Mouse (Mus musculus) midbrain, embryonic 16.5 days (tissue): ENCODE data around the gene L3mbtl2. TPM values are rescaled to one million over a fixed set of nuclear protein-coding genes. Genes with fewer than 3 reads are reported as not detected.
A peak's percentile ranks its signal among the peaks of the same experiment; 100 is the strongest.
"Not testable (repeated sequence)": the region's sequence is repeated elsewhere in the genome, so short reads cannot be mapped to it uniquely, and the experiment has no call there.

Source experiments
- ATAC-seq: fragments of 200-750 bp; cut with Nextera tagmentation; 2 replicates; pipeline ENCODE4 v1.8.0; 2017; ENCODE audit warnings: moderate TSS enrichment
- H3K27ac ChIP-seq: fragments of 300-500 bp; sonication (generic); 2 replicates; pipeline ENCODE4 v1.5.1; 2014; ENCODE audit warnings: mild to moderate bottlenecking, low read length, mixed read lengths
- H3K27me3 ChIP-seq: fragments of 300-500 bp; sonication (generic); 2 replicates; pipeline ENCODE4 v1.6.1; 2014; ENCODE audit warnings: low read depth, low read length, mixed read lengths; ENCODE audit not compliant: control insufficient read depth, insufficient read depth
- H3K36me3 ChIP-seq: fragments of 300-500 bp; sonication (generic); 2 replicates; pipeline ENCODE4 v1.6.1; 2014; ENCODE audit warnings: mild to moderate bottlenecking, low read length, moderate library complexity, mixed read lengths; ENCODE audit not compliant: control insufficient read depth, insufficient read depth
- H3K4me1 ChIP-seq: fragments of 300-500 bp; sonication (generic); 2 replicates; pipeline ENCODE4 v1.6.1; 2014; ENCODE audit warnings: mild to moderate bottlenecking, low read length, mixed read lengths; ENCODE audit not compliant: control insufficient read depth, insufficient read depth
- H3K4me2 ChIP-seq: fragments of 300-500 bp; sonication (generic); 2 replicates; pipeline ENCODE4 v1.6.1; 2014; ENCODE audit warnings: mild to moderate bottlenecking, low read length, mixed read lengths
- H3K4me3 ChIP-seq: fragments of 300-500 bp; sonication (generic); 2 replicates; pipeline ENCODE4 v1.5.1; 2014; ENCODE audit warnings: low read depth, mild to moderate bottlenecking, low read length, moderate library complexity, mixed read lengths
- H3K9ac ChIP-seq: fragments of 300-500 bp; sonication (generic); 2 replicates; pipeline ENCODE4 v1.6.1; 2014; ENCODE audit warnings: low read depth, low read length, mixed read lengths
- H3K9me3 ChIP-seq: fragments of 300-500 bp; sonication (generic); replicated peaks from 2 replicates; pipeline ENCODE4 v1.6.1; 2014; ENCODE audit warnings: mild to moderate bottlenecking, low read length, mixed read lengths; ENCODE audit not compliant: control insufficient read depth, poor library complexity, severe bottlenecking
- WGBS: fragments of 180-500 bp; shearing (Covaris S2); extraction: QIAGEN DNeasy Blood & Tissue Kit; methylation state at CpG from one replicate; pipeline ENCODE4 v1.1.7; 2014; 5-methylcytosine and 5-hydroxymethylcytosine counted together
- polyA plus RNA-seq: library from polyadenylated mRNA; unstranded; fragments of >200 nt; fragmentation: Nextera tagmentation; extraction: Ambion mirVana; gene quantifications from 2 replicates; pipeline ENCODE4 v1.2.1, GENCODE M21; 2015

Gene L3mbtl2
- polyA plus RNA-seq, 1 experiment from 2014 or later = 32.8 TPM

DNA sequence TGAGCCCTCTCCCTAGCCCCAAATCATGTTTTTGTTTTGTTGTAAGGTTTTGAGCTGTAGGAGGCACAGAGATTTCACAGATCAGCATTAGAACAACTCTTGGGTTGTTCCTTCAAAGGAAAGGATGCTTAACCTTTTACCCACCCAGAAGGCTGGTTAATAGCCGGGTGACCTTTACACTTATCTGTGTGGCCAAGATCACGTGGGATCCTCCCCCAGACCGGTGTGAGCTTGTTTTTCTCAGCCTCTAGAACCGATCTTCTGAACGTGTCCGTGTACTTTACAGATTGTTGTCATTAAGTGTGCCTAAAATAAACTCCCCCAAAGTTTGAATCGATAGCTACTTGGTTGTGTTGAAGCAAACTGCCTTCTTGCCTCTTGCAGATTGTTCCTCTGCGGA lies 36.9 kb downstream of the L3mbtl2 start:
- H3K4me1 ChIP-seq = no peaks in the 10 kb centered on the region
- H3K27me3 ChIP-seq = no peaks in the 10 kb centered on the region; the same call in 1 of the 2 replicates
- no peak overlapping the region for H3K4me2 ChIP-seq
- no peak overlapping the region for H3K9ac ChIP-seq
- H3K4me3 ChIP-seq = no peak overlapping the region
- H3K27ac ChIP-seq = no peak overlapping the region
- no peak for ATAC-seq
- peaks cover 13% of the 10 kb centered on the region; the same call in 1 of the 2 replicates for H3K36me3 ChIP-seq
- no peaks in the 10 kb centered on the region for H3K9me3 ChIP-seq
- 85% methylated on average over 8 of the region's 8 CpGs for WGBS

- not testable (repeated sequence) for H3K9me3 ChIP-seq, H3K4me3 ChIP-seq, H3K9ac ChIP-seq, H3K27me3 ChIP-seq, H3K4me1 ChIP-seq, H3K4me2 ChIP-seq, H3K27ac ChIP-seq, ATAC-seq
- 81% methylated on average over 4 of the region's 4 CpGs for WGBS
- H3K36me3 ChIP-seq = peaks cover 13% of the 10 kb centered on the region; the same call in 1 of the 2 replicates
These were observed 37.7 kb downstream of the L3mbtl2 start for GRCm38 (mm10) chr15:81701350-81701749.

DNA sequence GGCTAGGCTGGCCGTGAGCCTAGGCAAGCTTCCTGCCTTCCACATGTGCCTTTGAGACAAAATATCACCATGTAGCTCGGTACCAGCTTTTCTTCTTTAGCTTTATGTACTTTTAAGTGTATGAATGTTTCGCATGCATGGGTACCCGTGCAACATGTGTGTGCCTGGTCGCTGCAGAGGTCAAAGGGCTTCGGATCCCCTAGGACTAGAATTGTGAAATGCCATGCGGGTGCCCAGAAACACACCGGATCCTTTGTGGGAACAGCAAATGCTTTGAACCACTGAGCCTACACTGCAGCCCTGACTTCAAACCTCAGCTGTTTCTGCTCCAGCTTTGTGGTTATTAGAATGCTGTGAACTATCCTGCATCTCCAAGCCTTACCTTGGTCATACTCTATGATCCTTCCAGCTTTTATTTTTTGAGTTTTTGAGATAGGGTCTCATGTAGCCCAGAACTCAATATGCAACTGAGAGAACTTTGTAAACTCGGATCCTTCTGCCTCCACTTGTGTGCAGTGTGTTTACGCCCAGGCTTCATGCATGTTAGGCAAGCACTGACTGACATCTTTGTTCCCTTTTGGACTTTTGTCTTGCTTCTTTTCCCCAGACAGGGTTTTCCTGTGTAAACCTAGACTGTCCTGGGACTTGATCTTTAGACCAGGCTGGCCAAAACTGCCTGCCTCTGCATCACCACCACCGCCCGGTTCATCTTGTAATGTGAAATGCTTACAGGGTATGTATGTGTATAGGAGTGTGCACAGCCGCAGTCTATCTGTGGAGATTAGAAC lies 38.8 kb downstream of the L3mbtl2 start:
- Histone ChIP-seq H3K4me3 (no peak overlapping the region), H3K27me3 (no peaks in the 10 kb centered on the region), H3K27ac (no peak overlapping the region), H3K9ac (no peak overlapping the region), H3K9me3 (no peaks in the 10 kb centered on the region), H3K4me1 (no peaks in the 10 kb centered on the region), H3K36me3 (peaks cover 13% of the 10 kb centered on the region; the same call in 1 of the 2 replicates), H3K4me2 (no peak overlapping the region)
- WGBS = 88% methylated on average over 13 of the region's 13 CpGs
- no peak for ATAC-seq

DNA sequence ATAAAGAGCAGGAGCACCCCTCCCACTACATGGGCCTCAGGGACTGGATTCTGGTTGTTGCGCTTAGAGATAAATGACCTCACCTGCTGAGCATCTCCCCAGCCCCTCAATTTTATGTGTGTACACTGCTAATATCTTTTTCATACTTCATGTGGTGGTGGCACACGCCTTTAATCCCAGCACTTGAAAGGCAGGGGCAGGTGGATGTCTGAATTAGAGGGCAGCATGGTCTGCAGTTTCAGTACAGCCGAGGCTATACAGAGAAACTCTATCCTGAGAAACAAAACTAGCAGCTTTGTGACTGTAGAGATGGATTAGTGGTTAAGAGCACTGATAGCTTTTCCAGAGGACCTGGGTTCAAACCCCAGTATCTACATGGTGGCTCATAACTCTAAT lies 39.4 kb downstream of the L3mbtl2 start:
- ATAC-seq = no peak
- H3K27me3 ChIP-seq = no peaks in the 10 kb centered on the region
- no peaks in the 10 kb centered on the region for H3K4me1 ChIP-seq
- peaks cover 13% of the 10 kb centered on the region; the same call in 1 of the 2 replicates for H3K36me3 ChIP-seq
- no peaks in the 10 kb centered on the region for H3K9me3 ChIP-seq
- no peak overlapping the region for H3K27ac ChIP-seq
- H3K4me2 ChIP-seq = no peak overlapping the region
- 82% methylated on average over 3 of the region's 3 CpGs for WGBS
- H3K4me3 ChIP-seq = no peak overlapping the region
- no peak overlapping the region for H3K9ac ChIP-seq

- Histone ChIP-seq H3K27me3 (no peaks in the 10 kb centered on the region), H3K27ac (no peak overlapping the region), H3K4me3 (no peak overlapping the region), H3K9me3 (no peaks in the 10 kb centered on the region), H3K9ac (no peak overlapping the region), H3K4me2 (no peak overlapping the region), H3K4me1 (no peaks in the 10 kb centered on the region), H3K36me3 (peaks cover 46% of the 10 kb centered on the region)
- WGBS = 90% methylated on average over 11 of the region's 11 CpGs
- ATAC-seq = no peak
These were observed 45.3 kb downstream of the L3mbtl2 start for GRCm38 (mm10) chr15:81708991-81709390.

- WGBS = 94% methylated on average over 1 of the region's 1 CpGs
- no peak for ATAC-seq
- H3K4me1 ChIP-seq = no peaks in the 10 kb centered on the region
- no peaks in the 10 kb centered on the region for H3K9me3 ChIP-seq
- H3K4me2 ChIP-seq = no peak overlapping the region
- no peak overlapping the region for H3K4me3 ChIP-seq
- peaks cover 45% of the 10 kb centered on the region for H3K36me3 ChIP-seq
- no peak overlapping the region for H3K9ac ChIP-seq
- no peak overlapping the region for H3K27ac ChIP-seq
- no peaks in the 10 kb centered on the region for H3K27me3 ChIP-seq
These were observed 46.0 kb downstream of the L3mbtl2 start for GRCm38 (mm10) chr15:81709686-81710085.

DNA sequence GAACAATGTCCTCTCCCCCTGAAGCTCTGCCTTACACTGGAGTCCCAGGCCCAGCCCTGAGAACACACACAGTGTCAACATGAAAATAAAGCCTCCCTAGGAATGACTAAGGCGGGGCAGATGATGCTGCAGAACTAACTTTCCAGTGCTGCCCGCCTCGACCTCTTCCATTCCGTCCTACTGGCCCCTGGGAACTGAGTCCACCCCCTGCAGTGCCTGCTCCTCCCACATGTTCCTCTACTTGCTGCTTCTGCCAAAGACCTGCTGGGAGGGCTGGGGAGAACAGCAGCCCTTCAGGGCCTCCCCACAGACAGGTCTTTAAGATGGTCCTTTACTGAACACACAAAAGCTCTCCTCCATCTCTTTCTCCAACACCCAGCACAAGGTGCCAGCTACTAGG lies 47.1 kb downstream of the L3mbtl2 start:
- no peak overlapping the region for H3K4me2 ChIP-seq
- no peak overlapping the region for H3K27ac ChIP-seq
- H3K9ac ChIP-seq = no peak overlapping the region
- H3K4me3 ChIP-seq = no peak overlapping the region
- WGBS = 77% methylated on average over 4 of the region's 4 CpGs
- no peak for ATAC-seq
- peaks cover 41% of the 10 kb centered on the region for H3K36me3 ChIP-seq
- H3K27me3 ChIP-seq = no peaks in the 10 kb centered on the region
- H3K9me3 ChIP-seq = no peaks in the 10 kb centered on the region
- no peaks in the 10 kb centered on the region for H3K4me1 ChIP-seq

DNA sequence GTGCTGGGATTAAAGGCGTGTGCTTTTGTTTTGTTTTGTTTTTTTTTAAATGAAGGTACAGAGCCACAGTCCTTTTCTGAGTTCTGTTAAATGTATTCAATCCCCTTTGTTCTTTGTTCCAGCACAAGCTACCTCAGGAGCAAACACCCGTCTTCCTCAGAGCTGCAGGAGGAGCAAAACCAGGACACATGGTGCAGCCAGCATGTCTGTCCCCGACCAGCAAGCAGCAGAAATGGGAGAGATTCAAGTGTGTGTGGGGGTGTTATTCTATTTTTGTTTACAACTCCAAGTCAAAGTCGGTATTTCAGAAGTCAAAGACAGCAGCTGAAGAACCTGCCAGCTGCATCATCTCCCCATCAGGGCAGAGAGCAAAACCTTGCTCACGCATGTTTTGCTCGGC lies 50.1 kb downstream of the L3mbtl2 start:
- Histone ChIP-seq H3K9ac (no peak overlapping the region), H3K4me3 (no peak overlapping the region), H3K36me3 (peaks cover 40% of the 10 kb centered on the region), H3K9me3 (no peaks in the 10 kb centered on the region), H3K4me1 (peaks cover 10% of the 10 kb centered on the region; the same call in 1 of the 2 replicates), H3K27me3 (no peaks in the 10 kb centered on the region), H3K4me2 (no peak overlapping the region), H3K27ac (no peak overlapping the region)
- ATAC-seq = no peak
- 81% methylated on average over 6 of the region's 6 CpGs for WGBS

DNA sequence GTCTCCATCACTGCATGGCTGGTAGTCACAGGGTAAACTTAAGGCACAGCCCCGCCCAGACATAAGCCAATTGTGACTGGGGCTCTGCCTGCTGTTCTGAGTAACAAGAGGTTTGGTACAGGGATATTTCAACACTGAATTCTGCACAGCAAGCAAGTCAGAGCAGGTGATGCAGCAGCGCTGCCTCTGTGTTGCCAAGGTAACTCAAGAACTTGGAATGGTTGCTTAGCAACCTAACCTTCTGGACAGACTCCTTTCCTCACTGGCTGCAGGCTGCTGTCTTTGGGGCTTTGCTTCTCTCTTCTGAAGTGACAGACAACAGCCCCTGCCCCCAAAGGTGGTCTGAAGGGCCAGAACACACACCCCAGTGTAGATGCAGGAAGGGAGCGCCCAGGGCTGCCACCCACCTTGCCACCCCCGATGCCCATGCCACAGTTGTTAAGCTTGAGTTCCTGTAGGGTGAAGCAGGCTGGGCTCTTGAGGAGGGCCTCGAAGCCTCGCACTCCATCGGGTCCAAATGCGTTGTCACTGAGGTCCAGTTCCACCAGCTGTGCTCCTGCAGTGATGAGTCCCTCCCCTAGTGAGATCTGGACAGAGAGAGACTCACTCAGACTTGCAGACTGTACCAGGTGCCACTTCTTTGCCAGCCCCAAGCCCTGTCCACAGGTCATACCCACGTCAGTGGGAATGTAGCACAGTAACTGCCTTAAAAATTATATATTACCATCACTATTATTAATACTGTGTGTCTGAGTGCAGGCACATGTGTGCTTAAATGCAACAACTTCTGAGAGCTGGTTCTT lies 54.8 kb downstream of the L3mbtl2 start:
- peak overlapping the region; percentile 41 for H3K4me2 ChIP-seq
- no peak overlapping the region for H3K4me3 ChIP-seq
- peak overlapping the region; percentile 39; the same call in 1 of the 2 replicates for H3K9ac ChIP-seq
- peaks cover 19% of the 10 kb centered on the region for H3K36me3 ChIP-seq
- H3K27ac ChIP-seq = peak overlapping the region; percentile 88
- no peaks in the 10 kb centered on the region for H3K9me3 ChIP-seq
- peaks cover 13% of the 10 kb centered on the region; the same call in 1 of the 2 replicates for H3K4me1 ChIP-seq
- WGBS = 69% methylated on average over 9 of the region's 9 CpGs
- peak; percentile 93 for ATAC-seq
- no peaks in the 10 kb centered on the region for H3K27me3 ChIP-seq
